Mouse (Mus musculus) B cell, adult 67 days (primary cell): Measurements from ENCODE around the gene Dnajc7. TPM values are rescaled to one million over a fixed set of nuclear protein-coding genes. Genes with fewer than 3 reads are reported as not detected.

Experiments
- total RNA-seq, 2 experiments: library from RNA; stranded (reverse); gene quantifications; 4 replicates each; pipeline ENCODE4 v1.2.4; 2023

The Dnajc7 gene
- 100 to 1,000 TPM; 510 to 568 TPM for total RNA-seq

GRCm38 (mm10) chr11:100619982-100620381 lies at the start of gene Dnajc7:
TSS of gene Dnajc7 (minus strand) at chr11:100620168.

GRCm38 (mm10) chr11:100618761-100619484 lies 1.0 kb downstream of the Dnajc7 start, which contains the start of gene Nkiras2:
TSS of gene Nkiras2 (plus strand) at chr11:100619244.

GRCm38 (mm10) chr11:100574708-100575483 lies 45.1 kb downstream of the Dnajc7 start, which contains the start of gene Cnp:
TSS of gene Cnp (plus strand) at chr11:100574904.

GRCm38 (mm10) chr11:100544832-100545745 lies 74.9 kb downstream of the Dnajc7 start, which contains the start of gene Ttc25:
TSS of gene Ttc25 (plus strand) at chr11:100545607.

Other genes starting within 250 kb of the Dnajc7 start
- 10 to 100 TPM; 13.3 to 14.9 TPM for gene Jup, start 222.4 kb downstream of the Dnajc7 start, total RNA-seq
- not detected for gene P3h4, start 205.3 kb downstream of the Dnajc7 start, total RNA-seq
- not detected for gene Fkbp10, start 204.5 kb downstream of the Dnajc7 start, total RNA-seq
- gene Nt5c3b, start 178.4 kb downstream of the Dnajc7 start, total RNA-seq = 10 to 100 TPM; 61.1 to 67.3 TPM
- 1 to 10 TPM; 2.2 to 2.8 TPM for gene Klhl10, start 178.3 kb downstream of the Dnajc7 start, total RNA-seq
- 10 to 100 TPM; 26.9 to 29.7 TPM for gene Klhl11, start 147.4 kb downstream of the Dnajc7 start, total RNA-seq
- gene Acly, start 92.2 kb downstream of the Dnajc7 start, total RNA-seq = 100 to 1,000 TPM; 147 to 175 TPM
- 1 to 10 TPM in 1 of 2 experiments, under 1 TPM in 1; 0.49 to 1.1 TPM for gene Ttc25, start 74.6 kb downstream of the Dnajc7 start, total RNA-seq
- 100 to 1,000 TPM; 194 to 195 TPM for gene Cnp, start 45.3 kb downstream of the Dnajc7 start, total RNA-seq
- 10 to 100 TPM; 26.7 to 31.0 TPM for gene Nkiras2, start 924 bp downstream of the Dnajc7 start, total RNA-seq
- not detected for gene Zfp385c, start 72.3 kb upstream of the Dnajc7 start, total RNA-seq
- 10 to 100 TPM; 18.5 to 34.8 TPM for gene Dhx58, start 84.1 kb upstream of the Dnajc7 start, total RNA-seq
- gene Kat2a, start 92.3 kb upstream of the Dnajc7 start, total RNA-seq = 10 to 100 TPM; 41.1 to 44.3 TPM
- gene Hspb9, start 93.7 kb upstream of the Dnajc7 start, total RNA-seq = not detected
- gene Rab5c, start 118.0 kb upstream of the Dnajc7 start, total RNA-seq = 100 to 1,000 TPM; 128 to 139 TPM
- 1 to 10 TPM; 3.0 to 4.3 TPM for gene Kcnh4, start 139.8 kb upstream of the Dnajc7 start, total RNA-seq
- gene Hcrt, start 142.8 kb upstream of the Dnajc7 start, total RNA-seq = not detected
- 10 to 100 TPM; 15.8 to 22.5 TPM for gene Ghdc, start 150.8 kb upstream of the Dnajc7 start, total RNA-seq
- 10 to 100 TPM; 72.9 to 73.0 TPM for gene Stat5b, start 230.6 kb upstream of the Dnajc7 start, total RNA-seq
- gene Stat5a, start 239.2 kb upstream of the Dnajc7 start, total RNA-seq = 10 to 100 TPM; 40.0 to 40.6 TPM